Comparison of ENCODE assay signal across 8 mouse cellular contexts in genomic region chr9:105394720-105395119, GRCm38 (mm10). TPM values are rescaled to one million over a fixed set of nuclear protein-coding genes. Genes with fewer than 3 reads are reported as not detected.
DNase-seq lines count a peak whose midpoint lies in the region; ATAC-seq and TF ChIP-seq lines count a peak whose summit lies in the region.

No protein-coding gene starts in this region.

- CTCF ChIA-PET in Patski (lab: Charles Lee), result interaction anchor here (1.9 to 3.2 kb wide), 2 partner anchors 14 to 820 kb away, joined by 7 to 8 read pairs; no protein-coding TSS in a partner anchor

- intact Hi-C loops in heart, postnatal 10 days (cut with DNase I), result loop anchor here (5.0 to 10.0 kb wide), 5 partner anchors 218 to 1130 kb away; partner anchors contain the start of genes Dnajc13, Mrpl3 and Nudt16

- no peak for ATAC-seq in heart, embryonic 15.5 days (replicated peaks; ENCODE audit: insufficient number of reproducible peaks, insufficient read depth, low FRiP score, low read depth)
- ATAC-seq in Patski, result peak; percentile 6
- no peak; the same call in 1 of the 2 replicates for ATAC-seq in hindbrain, embryonic 14.5 days (ENCODE audit: low FRiP score)
- ATAC-seq in midbrain, embryonic 13.5 days, result peak; percentile 43

- DNase-seq in heart, postnatal 10 days, result no peak
- no peak for DNase-seq in Patski (ENCODE audit: low read depth, low spot score)
- DNase-seq in hindbrain, embryonic 14.5 days (ENCODE audit: low spot score), result no peak
- no peak for DNase-seq in urinary bladder, postnatal 14 days (ENCODE audit: low spot score)
- DNase-seq in cerebellum, postnatal 14 days, result no peak
- no peak for DNase-seq in kidney, postnatal 14 days

- in situ Hi-C loops in Patski (cut with MboI; ENCODE audit: low pct_unique_long_range_greater_than_20kb), result loop anchor here (5.0 to 25.0 kb wide), 4 partner anchors 220 to 980 kb away; partner anchors contain the start of gene Mrpl3

- H3K27me3 ChIP-seq in heart, embryonic 15.5 days, result peaks cover 4% of the 10 kb centered on the region; the same call in 1 of the 2 replicates
- H3K27me3 ChIP-seq in Patski, result no peaks in the 10 kb centered on the region
- no peaks in the 10 kb centered on the region for H3K27me3 ChIP-seq in hindbrain, embryonic 14.5 days (ENCODE audit: control insufficient read depth, insufficient read depth, low read length)
- H3K27me3 ChIP-seq in midbrain, embryonic 13.5 days, result peaks cover 8% of the 10 kb centered on the region; the same call in 1 of the 2 replicates

- no peaks in the 10 kb centered on the region for H3K9me3 ChIP-seq in heart, embryonic 15.5 days (replicated peaks)
- H3K9me3 ChIP-seq in hindbrain, embryonic 14.5 days (ENCODE audit: control insufficient read depth, low read length), result no peaks in the 10 kb centered on the region
- H3K9me3 ChIP-seq in midbrain, embryonic 13.5 days, result no peaks in the 10 kb centered on the region

- peak overlapping the region; percentile 76 for H3K4me3 ChIP-seq in heart, embryonic 15.5 days
- peak overlapping the region; percentile 64 for H3K4me3 ChIP-seq in hindbrain, embryonic 14.5 days (replicated peaks; ENCODE audit: low read length)
- H3K4me3 ChIP-seq in midbrain, embryonic 13.5 days (replicated peaks), result peak overlapping the region; percentile 69

- no peak overlapping the region for H3K27ac ChIP-seq in heart, embryonic 15.5 days
- H3K27ac ChIP-seq in hindbrain, embryonic 14.5 days, result no peak overlapping the region
- no peak overlapping the region for H3K27ac ChIP-seq in midbrain, embryonic 13.5 days

- H3K4me1 ChIP-seq in heart, embryonic 15.5 days (replicated peaks), result peaks cover 33% of the 10 kb centered on the region
- H3K4me1 ChIP-seq in hindbrain, embryonic 14.5 days (replicated peaks; ENCODE audit: control insufficient read depth, insufficient read depth, low read length), result peaks cover 22% of the 10 kb centered on the region; the same call in 1 of the 2 replicates
- peaks cover 36% of the 10 kb centered on the region for H3K4me1 ChIP-seq in midbrain, embryonic 13.5 days (replicated peaks)

- POLR2A ChIA-PET in Patski (lab: Charles Lee), result interaction anchor here (1.5 kb wide), 1 partner anchor 100 kb away, joined by 6 read pairs; no protein-coding TSS in a partner anchor

- peaks cover 21% of the 10 kb centered on the region for H3K36me3 ChIP-seq in heart, embryonic 15.5 days
- 0 out of 2 replicates have a peak, but pooled peaks cover 9% of the 10 kb centered on the region for H3K36me3 ChIP-seq in hindbrain, embryonic 14.5 days (replicated peaks; ENCODE audit: control insufficient read depth, insufficient read depth)
- peaks cover 14% of the 10 kb centered on the region for H3K36me3 ChIP-seq in midbrain, embryonic 13.5 days

- H3K9ac ChIP-seq in heart, embryonic 15.5 days, result peak overlapping the region; percentile 37
- peak overlapping the region; percentile 60 for H3K9ac ChIP-seq in hindbrain, embryonic 14.5 days
- H3K9ac ChIP-seq in midbrain, embryonic 13.5 days (replicated peaks), result peak overlapping the region; percentile 73; the same call in 1 of the 2 replicates

- no peak for TF ChIP-seq CTCF in Patski (IDR thresholded peaks at IDR 0.05)

- peak overlapping the region; percentile 77 for H3K4me2 ChIP-seq in heart, embryonic 15.5 days
- H3K4me2 ChIP-seq in hindbrain, embryonic 14.5 days (replicated peaks), result peak overlapping the region; percentile 63
- peak overlapping the region; percentile 62 for H3K4me2 ChIP-seq in midbrain, embryonic 13.5 days (replicated peaks)

- WGBS in heart, embryonic 15.5 days, result 13% methylated on average over 11 of the region's 11 CpGs
- 12% methylated on average over 11 of the region's 11 CpGs for WGBS in hindbrain, embryonic 14.5 days
- 13% methylated on average over 11 of the region's 11 CpGs for WGBS in midbrain, embryonic 13.5 days

RNA-seq across cellular contexts. Expression of gene Aste1, which starts 0.5 kb away (rescaled TPM):
- 14.3 and 15.6 TPM in 2 replicates for polyA plus RNA-seq in heart, embryonic 15.5 days (2015; fragmentation: Nextera tagmentation; extraction: Ambion mirVana)
- 10 to 100 TPM; 12.3 to 13.2 TPM for total RNA-seq in heart, postnatal 10 days (2021)
- 7.4 TPM for polyA plus RNA-seq in Patski (2021)
- 11.4 and 13.7 TPM in 2 replicates for polyA plus RNA-seq in hindbrain, embryonic 14.5 days (2014; fragmentation: Nextera tagmentation; extraction: Ambion mirVana)
- polyA plus RNA-seq in midbrain, embryonic 13.5 days (2015; fragmentation: Nextera tagmentation; extraction: Ambion mirVana), result 14.3 and 15.1 TPM in 2 replicates

RNA-seq across cellular contexts. Expression of gene Nek11, which starts 0.6 kb away (rescaled TPM):
- polyA plus RNA-seq in heart, embryonic 15.5 days (2015; fragmentation: Nextera tagmentation; extraction: Ambion mirVana), result 0.15 and 0.33 TPM in 2 replicates
- not detected for total RNA-seq in heart, postnatal 10 days (2021)
- 0.74 TPM for polyA plus RNA-seq in Patski (2021)
- 2.9 and 3.2 TPM in 2 replicates for polyA plus RNA-seq in hindbrain, embryonic 14.5 days (2014; fragmentation: Nextera tagmentation; extraction: Ambion mirVana)
- polyA plus RNA-seq in midbrain, embryonic 13.5 days (2015; fragmentation: Nextera tagmentation; extraction: Ambion mirVana), result 1.6 and 3.4 TPM in 2 replicates

Comparison
In these comparisons a context has a peak if more than half of its experiments do, and no peak if none do; other contexts are left out.
1. ATAC-seq: peak in Patski (single experiment) and midbrain, embryonic 13.5 days (single experiment); none in heart, embryonic 15.5 days (single experiment) and hindbrain, embryonic 14.5 days (single experiment).
2. Peak in every context shown above with its lines, with median percentiles within 50 percentile points of each other: H3K4me2 ChIP-seq, H3K4me3 ChIP-seq and H3K9ac ChIP-seq.